Mouse (Mus musculus): ENCODE data around the gene Gas1.

DNA sequence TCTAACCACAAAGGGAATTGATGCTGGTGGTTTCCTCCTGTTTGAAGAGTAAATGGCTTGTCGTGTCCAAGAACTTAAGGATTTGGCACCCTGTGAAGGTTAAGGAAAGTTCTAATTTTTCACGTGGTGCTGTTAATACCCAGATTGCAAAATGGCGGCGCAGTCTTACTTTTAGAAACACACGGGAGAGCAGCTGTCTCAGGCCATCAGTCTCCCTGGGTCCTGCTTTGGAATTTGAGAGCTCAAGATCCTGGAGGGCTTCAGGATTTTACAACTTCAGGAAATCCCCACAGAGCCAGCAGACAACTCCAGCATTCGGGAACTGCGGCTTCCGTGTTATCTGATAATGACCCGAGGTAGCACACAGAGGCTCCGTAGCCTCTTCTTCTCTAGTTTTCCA is 12.8 kb upstream of the Gas1 start:
- TF ChIP-seq EP300 (optimal IDR thresholded peaks at IDR 0.05) (no peak), CTCF (IDR thresholded peaks at IDR 0.05; ENCODE audit: low read depth) (no peak)

Measured in stomach, postnatal 0 days (tissue).